Mouse (Mus musculus) forebrain, embryonic 10.5 days (tissue): Measurements from ENCODE around the gene Arf3. TPM values are rescaled to one million over a fixed set of nuclear protein-coding genes. Genes with fewer than 3 reads are reported as not detected.
"Not testable (repeated sequence)": the region's sequence is repeated elsewhere in the genome, so short reads cannot be mapped to it uniquely, and the experiment has no call there.

Experiments
- DNase-seq: peaks from one replicate; pipeline ENCODE4 v3.0.0-alpha.2; 2017; ENCODE audit warnings: low spot score; ENCODE audit errors: extremely low spot score
- H3K27ac ChIP-seq: fragments of 300-500 bp; sonication (generic); 2 replicates; pipeline ENCODE4 v1.5.1; 2016; ENCODE audit warnings: mild to moderate bottlenecking
- H3K27me3 ChIP-seq: fragments of 300-500 bp; sonication (generic); 2 replicates; pipeline ENCODE4 v1.6.1; 2016; ENCODE audit warnings: mild to moderate bottlenecking; ENCODE audit not compliant: poor library complexity, severe bottlenecking
- H3K36me3 ChIP-seq: fragments of 300-500 bp; sonication (generic); replicated peaks from 2 replicates; pipeline ENCODE4 v1.6.1; 2016; ENCODE audit warnings: mild to moderate bottlenecking, moderate library complexity
- H3K4me1 ChIP-seq: fragments of 300-500 bp; sonication (generic); 2 replicates; pipeline ENCODE4 v1.6.1; 2016
- H3K4me3 ChIP-seq: fragments of 300-500 bp; sonication (generic); 2 replicates; pipeline ENCODE4 v1.5.1; 2016; ENCODE audit warnings: mild to moderate bottlenecking, moderate library complexity
- H3K9me3 ChIP-seq: fragments of 300-500 bp; sonication (generic); 2 replicates; pipeline ENCODE4 v1.6.1; 2016; ENCODE audit warnings: mild to moderate bottlenecking, moderate library complexity
- WGBS: fragments of 180-500 bp; shearing (Covaris S2); methylation state at CpG from one replicate; pipeline ENCODE4 v1.1.7; 2016; 5-methylcytosine and 5-hydroxymethylcytosine counted together
- polyA plus RNA-seq: library from polyadenylated mRNA; unstranded; fragments of >200 nt; fragmentation: Nextera tagmentation; extraction: Ambion mirVana; gene quantifications from 2 replicates; pipeline ENCODE4 v1.2.1, GENCODE M21; 2016

Gene Arf3
- polyA plus RNA-seq: 42.1 and 42.5 TPM in 2 replicates

DNA sequence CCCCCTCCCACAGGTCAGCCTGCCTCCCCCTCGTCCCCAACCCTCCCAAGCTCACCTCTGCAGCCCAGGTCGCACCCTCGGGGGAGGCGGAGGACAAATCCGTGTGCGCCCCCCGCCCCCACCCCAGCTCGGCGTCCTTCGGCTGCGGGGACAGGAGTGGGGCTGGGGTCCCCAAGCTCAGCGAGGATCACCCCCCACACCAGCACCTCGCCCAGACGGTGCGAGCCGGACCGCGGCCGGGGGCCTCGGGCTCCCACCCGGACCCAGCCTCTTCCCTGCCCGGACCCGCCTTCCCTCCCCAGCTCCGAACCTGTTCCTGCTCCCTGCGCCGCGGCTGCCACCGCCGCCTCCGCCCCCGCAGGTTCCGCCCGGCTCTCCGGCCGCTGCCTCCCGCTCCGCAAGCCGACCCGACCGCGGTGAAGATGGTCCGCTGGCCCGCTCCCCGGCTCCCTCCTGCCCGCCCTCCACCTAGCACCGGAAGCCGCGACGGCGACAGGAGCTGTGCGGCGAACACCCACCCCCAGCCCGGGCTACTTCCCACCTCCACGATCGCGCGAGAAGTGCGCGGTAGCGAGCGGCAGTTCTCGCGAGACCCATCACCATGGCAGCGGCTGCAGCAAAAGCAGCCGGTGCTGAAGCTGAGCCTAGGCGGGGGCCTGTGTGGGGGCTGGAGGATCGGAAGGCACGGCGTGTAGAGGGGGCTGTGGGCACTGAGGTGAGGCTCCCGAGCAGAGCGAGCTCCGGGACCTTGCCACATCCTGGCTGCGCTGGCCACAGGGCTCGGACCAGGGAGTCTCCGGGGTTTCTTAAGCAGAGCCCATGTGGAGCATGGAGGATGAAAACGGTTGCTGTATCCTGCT, at the start of gene Arf3:
Gene Arf3 (minus strand): TSS at position 545 of the 860 bp plus-strand sequence.
- peaks cover 37% of the 10 kb centered on the region for H3K36me3 ChIP-seq
- peaks cover 30% of the 10 kb centered on the region for H3K4me1 ChIP-seq
- WGBS: under 1% methylated on average over 76 of the region's 76 CpGs
- H3K27ac ChIP-seq: peak within 1 kb of the TSS; percentile 95
- peaks cover 45% of the 10 kb centered on the region for H3K27me3 ChIP-seq
- DNase-seq: peak; percentile 98
- H3K9me3 ChIP-seq: no peaks in the 10 kb centered on the region
- H3K4me3 ChIP-seq: peak within 1 kb of the TSS; percentile 96

DNA sequence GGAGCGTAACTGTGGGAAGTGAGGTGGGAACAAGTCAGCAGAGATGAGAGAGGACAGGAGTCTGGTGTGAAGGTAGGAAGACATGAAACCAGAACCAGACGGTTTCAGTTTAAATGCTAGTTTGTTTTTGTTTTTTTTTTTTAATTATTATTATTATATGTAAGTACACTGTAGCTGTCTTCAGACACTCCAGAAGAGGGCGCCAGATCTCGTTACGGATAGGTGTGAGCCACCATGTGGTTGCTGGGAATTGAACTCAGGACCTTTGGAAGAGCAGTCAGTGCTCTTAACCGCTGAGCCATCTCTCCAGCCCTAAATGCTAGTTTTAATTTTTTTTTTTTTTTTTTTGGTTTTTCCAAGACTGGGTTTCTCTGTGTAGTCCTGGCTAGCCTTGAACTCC, 47.2 kb upstream of the Arf3 start:
- not testable (repeated sequence) for H3K4me3 ChIP-seq, DNase-seq, H3K9me3 ChIP-seq, H3K27ac ChIP-seq
- 75% methylated on average over 6 of the region's 6 CpGs for WGBS
- H3K36me3 ChIP-seq: peaks cover 41% of the 10 kb centered on the region
- peaks cover 45% of the 10 kb centered on the region for H3K4me1 ChIP-seq
- H3K27me3 ChIP-seq: peaks cover 68% of the 10 kb centered on the region

DNA sequence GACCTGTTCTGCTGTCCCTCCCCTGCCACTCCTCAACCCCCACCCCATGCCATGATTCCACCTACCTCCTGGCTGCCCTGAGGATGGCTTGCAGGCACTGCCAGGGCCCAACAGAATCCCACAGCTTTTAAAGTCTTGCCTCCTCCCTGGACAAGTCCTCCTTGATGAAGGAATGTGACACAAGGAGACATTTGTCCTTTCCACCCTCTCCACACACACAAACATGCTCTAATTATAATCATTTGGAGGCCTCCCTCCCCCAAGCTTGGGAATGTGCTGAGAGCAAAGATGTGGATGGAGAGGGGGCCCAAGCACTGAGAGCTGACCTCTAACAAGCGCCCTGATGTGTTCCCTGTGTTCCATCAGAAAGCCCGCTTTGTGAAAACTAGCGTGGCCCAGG, 46.4 kb upstream of the Arf3 start, which contains the start of gene Ddn:
Gene Ddn (minus strand): TSS at position 101 of the 400 bp plus-strand sequence.
- no peak for DNase-seq
- H3K27ac ChIP-seq: no peak within 1 kb of the TSS

DNA sequence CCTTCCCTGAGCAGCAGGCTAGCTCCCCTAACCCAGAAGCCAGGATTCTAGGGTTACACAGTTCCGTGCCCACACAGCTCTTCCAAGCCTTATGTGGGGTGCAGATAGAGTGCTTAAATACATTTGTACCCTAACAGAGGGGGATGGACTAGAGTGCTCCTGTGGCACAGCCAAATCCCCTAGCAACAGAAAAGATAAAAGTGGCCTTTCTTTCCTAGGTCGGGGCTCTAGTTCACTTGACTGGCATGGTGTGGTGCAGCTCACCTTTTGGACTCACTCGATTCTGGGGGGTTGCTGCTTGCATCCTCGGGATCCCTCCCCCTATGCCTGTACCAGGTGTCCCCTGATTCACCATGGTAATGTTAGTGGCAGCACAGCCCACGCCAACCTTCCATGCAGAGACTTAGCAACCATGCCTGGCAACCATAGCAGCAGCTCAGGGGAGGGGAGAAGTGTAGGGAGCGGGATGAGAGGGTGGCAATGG, 45.7 kb upstream of the Arf3 start:
- H3K27me3 ChIP-seq: peaks cover 83% of the 10 kb centered on the region
- no peaks in the 10 kb centered on the region for H3K9me3 ChIP-seq
- peak overlapping the region; percentile 48; the same call in 1 of the 2 replicates for H3K4me3 ChIP-seq
- no peak overlapping the region for H3K27ac ChIP-seq
- WGBS: 11% methylated on average over 6 of the region's 6 CpGs
- DNase-seq: no peak
- H3K36me3 ChIP-seq: peaks cover 28% of the 10 kb centered on the region
- H3K4me1 ChIP-seq: peaks cover 55% of the 10 kb centered on the region

More for the DNA sequence above, 46.4 kb upstream of the Arf3 start, which contains the start of gene Ddn:
- 34% methylated on average over 3 of the region's 3 CpGs for WGBS
- Histone ChIP-seq H3K4me3 (peak within 1 kb of the TSS; percentile 48), H3K9me3 (no peaks in the 10 kb centered on the region), H3K36me3 (peaks cover 35% of the 10 kb centered on the region), H3K27me3 (peaks cover 76% of the 10 kb centered on the region), H3K4me1 (peaks cover 50% of the 10 kb centered on the region)

DNA sequence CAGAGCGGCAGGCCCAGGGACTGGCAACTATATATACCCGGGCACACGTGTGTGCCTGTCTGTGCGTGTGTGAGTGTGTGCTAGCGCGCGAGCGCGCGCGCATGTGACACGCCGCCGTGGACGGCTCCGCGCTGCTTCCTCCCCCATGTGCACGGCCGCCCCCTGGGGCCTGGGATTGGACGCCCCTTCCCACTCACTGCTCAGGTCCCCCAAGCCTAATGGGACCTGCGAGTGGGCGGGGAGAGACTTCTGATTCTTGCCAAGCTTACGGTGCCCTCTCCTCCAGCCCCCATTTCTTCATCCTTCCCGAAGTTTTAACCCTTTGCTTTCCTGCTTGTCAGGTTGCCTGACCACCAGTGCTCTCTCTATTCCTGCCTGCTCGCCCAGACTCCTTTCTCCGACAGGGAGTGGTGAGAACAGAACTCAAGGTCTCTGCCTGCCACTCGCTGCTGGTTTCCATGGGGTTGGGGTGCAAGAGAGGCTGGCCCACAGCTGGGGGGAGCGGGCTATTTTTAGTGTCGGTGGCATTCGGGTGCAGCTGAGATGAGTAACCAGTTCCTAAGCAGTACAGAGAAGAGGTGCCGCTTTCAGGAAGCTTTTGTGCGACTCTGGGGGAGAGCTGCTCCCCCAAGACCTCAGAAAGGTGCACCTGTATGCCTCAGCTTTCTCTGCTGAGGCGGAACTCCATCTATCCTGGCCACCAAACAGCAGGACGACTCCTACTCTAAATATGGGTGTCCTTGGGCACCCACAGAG, 45.1 kb upstream of the Arf3 start:
- Histone ChIP-seq H3K4me3 (peak overlapping the region; percentile 48), H3K27me3 (peaks cover 86% of the 10 kb centered on the region), H3K27ac (no peak overlapping the region), H3K4me1 (peaks cover 62% of the 10 kb centered on the region), H3K36me3 (peaks cover 22% of the 10 kb centered on the region), H3K9me3 (no peaks in the 10 kb centered on the region)
- WGBS: under 1% methylated on average over 34 of the region's 34 CpGs
- no peak for DNase-seq

DNA sequence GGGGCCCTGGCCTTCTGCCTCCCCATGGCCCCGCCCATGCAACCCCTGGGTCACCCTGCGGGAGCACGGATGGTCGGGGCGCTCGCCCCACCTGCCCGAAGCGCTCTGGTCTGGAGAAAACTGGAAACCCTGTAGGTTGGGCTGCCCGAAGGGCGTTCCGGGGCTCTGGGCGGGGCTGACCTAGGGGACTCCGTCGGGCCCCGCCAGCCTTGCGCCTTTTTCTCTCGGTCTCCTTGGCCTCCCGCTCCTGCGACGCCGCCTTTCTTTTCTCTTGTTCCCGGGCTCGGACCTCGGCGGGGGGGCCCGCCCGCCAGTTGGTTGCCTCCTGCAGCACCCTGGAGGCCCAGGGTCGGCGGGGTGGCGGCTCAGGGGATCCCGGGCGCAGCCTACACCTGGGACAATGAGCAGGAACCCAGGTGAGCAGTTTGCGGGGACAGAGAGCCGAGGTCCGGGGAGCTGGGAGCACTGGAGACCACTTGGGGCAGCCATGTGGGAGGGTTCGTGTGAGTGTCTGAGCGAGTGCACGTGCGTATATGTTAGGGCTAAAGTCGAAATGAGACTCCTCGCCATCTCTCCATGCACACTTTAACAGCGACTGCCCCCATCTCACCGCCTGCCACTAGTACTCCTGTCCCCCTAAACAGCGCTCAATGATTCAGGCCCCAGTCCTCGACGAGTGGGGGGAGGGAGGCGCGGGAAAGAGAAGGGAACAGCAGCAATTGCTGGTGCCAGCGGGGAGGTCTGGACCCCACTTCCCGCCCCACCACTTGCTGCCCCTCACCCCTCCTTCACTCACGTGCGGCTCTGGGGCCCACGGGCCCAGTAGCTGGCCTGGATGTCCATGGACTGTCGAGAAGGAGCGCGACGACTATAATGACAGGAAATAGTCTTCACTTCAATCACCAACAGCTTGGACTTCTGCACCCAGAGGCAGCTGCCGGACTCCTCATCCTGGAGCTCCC, 44.1 kb upstream of the Arf3 start:
- H3K27ac ChIP-seq: peak overlapping the region; percentile 53
- peak; percentile 40 for DNase-seq
- under 1% methylated on average over 58 of the region's 58 CpGs for WGBS
- no peaks in the 10 kb centered on the region for H3K9me3 ChIP-seq
- peaks cover 93% of the 10 kb centered on the region for H3K27me3 ChIP-seq
- peak overlapping the region; percentile 48 for H3K4me3 ChIP-seq
- peaks cover 65% of the 10 kb centered on the region for H3K4me1 ChIP-seq
- H3K36me3 ChIP-seq: peaks cover 13% of the 10 kb centered on the region

DNA sequence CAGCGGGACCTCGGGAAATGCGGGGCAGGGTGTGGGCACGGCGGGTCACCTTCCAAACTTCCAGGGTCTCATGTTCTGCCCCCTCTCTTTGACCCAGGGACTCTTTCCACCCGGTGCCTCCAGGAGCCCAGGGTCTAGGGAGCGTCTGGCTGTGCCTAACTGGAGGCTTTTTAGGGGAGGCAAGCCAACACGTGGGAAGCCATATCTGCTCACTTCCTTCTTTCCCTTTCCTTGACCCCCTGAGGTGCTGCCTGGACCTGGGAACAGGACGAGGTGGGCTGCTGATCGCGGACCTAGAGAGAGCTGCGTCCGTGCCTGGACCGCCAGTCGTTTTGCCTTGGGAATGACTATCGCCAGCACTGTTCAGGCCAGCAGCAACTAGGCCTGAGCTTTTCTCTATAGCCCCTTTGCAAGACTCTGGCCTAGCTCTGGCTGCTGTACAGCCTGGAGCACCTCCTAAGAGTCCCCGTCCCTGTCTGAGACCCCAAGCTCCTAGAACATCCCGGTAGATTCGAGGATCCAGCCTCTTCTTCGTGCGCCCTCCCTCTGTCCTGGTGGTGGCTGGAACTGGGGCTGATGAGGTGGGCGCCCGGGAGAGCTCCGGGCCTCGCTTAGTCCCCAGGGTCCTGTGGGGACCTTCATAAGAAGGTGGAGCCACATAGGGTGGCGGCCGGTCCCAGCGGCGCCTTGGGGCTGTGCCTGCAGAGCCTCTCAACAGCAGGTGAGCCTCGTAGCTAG, 43.2 kb upstream of the Arf3 start:
- Histone ChIP-seq H3K27me3 (peaks cover 100% of the 10 kb centered on the region), H3K4me1 (peaks cover 65% of the 10 kb centered on the region), H3K4me3 (peak overlapping the region; percentile 54), H3K36me3 (peaks cover 6% of the 10 kb centered on the region), H3K9me3 (no peaks in the 10 kb centered on the region), H3K27ac (peak overlapping the region; percentile 53)
- 2% methylated on average over 30 of the region's 30 CpGs for WGBS
- DNase-seq: peak; percentile 50

DNA sequence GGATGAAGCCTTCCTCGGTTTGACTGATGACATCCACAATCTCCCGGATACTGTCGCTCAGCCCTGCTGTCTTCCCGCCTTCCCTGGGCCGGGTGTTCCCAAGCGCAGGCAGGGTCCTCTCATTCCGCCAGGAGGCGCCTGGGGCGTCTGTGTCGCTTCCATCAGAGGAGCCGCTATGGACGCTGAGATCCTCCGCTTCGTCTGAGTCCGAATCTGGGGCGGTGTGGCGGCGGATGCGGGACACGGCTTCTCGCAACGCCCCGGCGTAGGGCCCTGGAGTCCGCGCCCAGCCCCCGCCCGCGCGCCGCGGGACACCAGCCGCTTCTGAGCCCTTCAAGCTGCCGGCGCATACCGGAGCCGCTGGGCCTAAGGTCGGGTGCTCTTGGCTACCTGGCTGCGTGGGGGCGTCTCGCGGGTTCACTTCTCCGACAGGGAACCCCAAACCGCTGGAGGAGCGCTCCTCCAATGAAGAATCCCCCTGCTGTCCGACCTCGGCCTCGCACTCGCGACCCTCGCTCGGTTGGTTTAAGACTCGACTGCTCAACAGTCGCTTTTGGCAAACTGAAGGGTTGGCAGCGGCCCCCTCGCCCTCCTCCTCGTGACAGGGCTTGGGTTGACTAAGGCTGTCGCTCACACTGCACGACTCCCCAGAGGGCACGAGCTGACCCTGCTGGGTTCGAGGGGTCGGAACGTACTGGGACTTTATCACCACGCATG, 42.5 kb upstream of the Arf3 start:
- H3K9me3 ChIP-seq: no peaks in the 10 kb centered on the region
- H3K4me3 ChIP-seq: peak overlapping the region; percentile 54
- H3K27ac ChIP-seq: peak overlapping the region; percentile 46; the same call in 1 of the 2 replicates
- WGBS: under 1% methylated on average over 64 of the region's 64 CpGs
- peaks cover 65% of the 10 kb centered on the region for H3K4me1 ChIP-seq
- H3K27me3 ChIP-seq: peaks cover 100% of the 10 kb centered on the region
- no peaks in the 10 kb centered on the region for H3K36me3 ChIP-seq
- DNase-seq: peak; percentile 78

DNA sequence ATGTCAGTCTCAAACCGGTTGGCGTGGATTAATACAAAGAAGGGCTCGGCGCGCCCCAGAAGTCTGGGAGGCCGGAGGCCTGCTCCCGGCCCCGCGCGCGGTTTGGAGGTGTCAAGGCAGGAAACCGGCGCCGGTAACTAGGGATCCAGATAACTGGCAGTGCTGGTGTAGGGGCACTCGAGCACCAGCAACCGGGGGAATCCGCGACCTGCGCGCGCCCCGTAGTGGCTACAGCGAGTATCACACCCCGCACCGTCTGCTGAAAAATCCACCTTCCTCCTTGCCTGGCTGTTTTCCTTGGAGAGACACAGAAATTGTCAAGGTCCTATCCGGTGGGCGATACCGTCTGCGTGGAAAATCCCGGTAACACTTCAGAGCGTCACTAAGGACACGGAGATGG, 41.0 kb upstream of the Arf3 start:
- H3K27me3 ChIP-seq: peaks cover 100% of the 10 kb centered on the region
- WGBS: 0% methylated on average over 32 of the region's 32 CpGs
- no peaks in the 10 kb centered on the region for H3K9me3 ChIP-seq
- peaks cover 59% of the 10 kb centered on the region for H3K4me1 ChIP-seq
- H3K4me3 ChIP-seq: peak overlapping the region; percentile 17; the same call in 1 of the 2 replicates
- H3K27ac ChIP-seq: no peak overlapping the region
- no peaks in the 10 kb centered on the region for H3K36me3 ChIP-seq
- peak; percentile 87 for DNase-seq

DNA sequence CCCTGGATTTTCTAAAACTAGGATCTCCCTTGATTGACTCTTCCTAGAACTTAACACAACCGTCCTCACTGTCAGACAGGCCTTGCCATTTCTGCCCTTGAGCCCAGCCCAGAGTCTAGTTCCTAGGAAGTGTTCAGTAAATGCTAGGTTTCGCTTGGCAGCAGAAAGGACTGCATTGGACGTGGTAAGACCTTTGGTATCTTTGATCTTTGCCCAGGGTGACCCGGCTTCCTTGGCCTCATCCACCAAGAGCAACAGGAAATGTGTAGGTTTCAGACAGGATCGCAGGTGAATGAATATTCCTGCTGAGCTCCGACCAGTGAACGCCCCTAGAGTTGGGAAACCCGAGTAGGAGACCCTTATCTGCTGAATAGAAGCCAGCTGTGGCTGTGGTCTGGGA, 39.9 kb upstream of the Arf3 start:
- Histone ChIP-seq H3K4me3 (no peak overlapping the region), H3K27ac (no peak overlapping the region), H3K27me3 (peaks cover 100% of the 10 kb centered on the region), H3K4me1 (peaks cover 59% of the 10 kb centered on the region), H3K9me3 (no peaks in the 10 kb centered on the region), H3K36me3 (no peaks in the 10 kb centered on the region)
- WGBS: under 1% methylated on average over 8 of the region's 8 CpGs
- DNase-seq: no peak

DNA sequence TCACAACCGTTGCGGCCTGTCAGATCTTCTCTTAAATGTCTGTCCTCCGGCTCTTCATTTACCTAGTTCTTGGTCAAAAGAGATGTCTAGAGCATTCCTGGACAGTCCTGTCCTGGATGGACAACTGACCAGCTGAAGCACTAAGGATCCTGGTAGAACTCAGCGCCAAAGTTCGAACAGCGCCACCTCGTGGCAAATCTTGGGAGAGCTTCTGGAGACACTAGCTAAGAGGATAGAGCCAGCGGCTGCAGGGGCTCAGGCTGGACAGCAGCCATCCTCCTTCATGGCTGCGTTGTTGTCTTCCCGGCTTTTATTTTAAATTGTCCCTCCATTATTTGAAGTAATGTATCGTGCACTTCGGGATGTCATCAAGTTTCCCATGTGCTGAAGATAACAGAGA, 36.4 kb upstream of the Arf3 start:
- peaks cover 54% of the 10 kb centered on the region for H3K4me1 ChIP-seq
- DNase-seq: peak; percentile 89
- no peak overlapping the region for H3K4me3 ChIP-seq
- H3K27me3 ChIP-seq: peaks cover 100% of the 10 kb centered on the region
- H3K36me3 ChIP-seq: no peaks in the 10 kb centered on the region
- WGBS: 14% methylated on average over 12 of the region's 12 CpGs
- no peaks in the 10 kb centered on the region for H3K9me3 ChIP-seq
- no peak overlapping the region for H3K27ac ChIP-seq
